Mouse (Mus musculus) spleen, embryonic (tissue): ENCODE measurements around the gene Rpap1.
"Not testable (repeated sequence)": the region's sequence is repeated elsewhere in the genome, so short reads cannot be mapped to it uniquely, and the experiment has no call there.

Source experiments
- CTCF ChIA-PET: fragments of 350-600 bp; sonication (Branson Sonifier 250); formaldehyde crosslinking; loops from one replicate; lab custom pipeline; 2022; lab: Charles Lee

Gene Rpap1

GRCm38 (mm10) chr2:119741581-119742411 is 45.5 kb downstream of the Rpap1 start, which contains the start of gene Itpka:
TSS of gene Itpka (plus strand) at chr2:119742337.
- CTCF ChIA-PET: no interaction called here

- CTCF ChIA-PET: no interaction called here
Observed at GRCm38 (mm10) chr2:119740567-119740966, 46.8 kb downstream of the Rpap1 start.

GRCm38 (mm10) chr2:119737124-119737523 is 50.2 kb downstream of the Rpap1 start:
- CTCF ChIA-PET: no interaction called here

GRCm38 (mm10) chr2:119730735-119731134 is 56.6 kb downstream of the Rpap1 start:
- CTCF ChIA-PET: no interaction called here

- CTCF ChIA-PET: no interaction called here
Observed at GRCm38 (mm10) chr2:119727762-119728416, 59.4 kb downstream of the Rpap1 start.

- CTCF ChIA-PET: interaction anchor here (0.5 kb wide), 1 partner anchor 16 kb away, joined by 3 read pairs; no protein-coding TSS in a partner anchor
Observed at GRCm38 (mm10) chr2:119721070-119721469, 66.3 kb downstream of the Rpap1 start.

GRCm38 (mm10) chr2:119715868-119716267 is 71.5 kb downstream of the Rpap1 start:
- CTCF ChIA-PET: not testable (repeated sequence)
